Comparison of ENCODE assay signal across 8 mouse cellular contexts in the genomic region with DNA sequence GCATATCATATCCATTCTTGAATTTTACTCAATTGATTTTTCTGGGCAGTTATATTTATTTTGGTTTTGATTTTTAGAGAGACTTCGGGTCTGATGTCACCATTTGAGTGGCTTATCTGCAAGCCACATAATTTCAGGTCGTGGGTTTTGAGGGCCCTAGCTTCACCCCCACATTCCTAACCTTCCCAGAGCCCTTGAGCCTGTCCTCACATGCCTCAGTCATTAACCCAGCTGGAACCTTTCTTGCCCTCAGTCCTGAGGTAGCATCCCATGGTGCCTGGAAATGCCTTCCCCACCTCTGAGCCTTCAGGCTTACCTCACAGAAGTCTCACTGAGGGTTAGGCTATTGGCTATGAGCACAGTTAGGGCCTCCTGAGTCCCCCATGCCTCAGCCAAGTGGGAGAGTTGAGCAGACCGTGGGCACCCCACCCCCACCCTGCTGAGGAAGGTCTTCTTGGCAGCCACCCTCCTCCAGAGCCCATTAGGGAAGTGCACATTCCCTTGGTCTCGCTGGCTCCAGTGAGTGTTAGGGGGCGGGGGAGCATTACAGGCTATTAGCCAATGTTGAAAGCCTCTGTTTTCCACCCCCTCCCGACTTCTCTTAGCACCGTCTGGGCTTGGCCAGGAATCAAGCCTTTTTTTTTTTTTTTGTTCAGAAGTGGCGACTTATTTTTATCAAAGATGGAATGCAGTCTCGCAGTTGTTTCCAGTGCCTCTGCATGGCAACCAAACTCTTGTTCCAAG. TPM values are rescaled to one million over a fixed set of nuclear protein-coding genes. Genes with fewer than 3 reads are reported as not detected.
DNase-seq lines count a peak whose midpoint lies in the region; ATAC-seq and TF ChIP-seq lines count a peak whose summit lies in the region.

No protein-coding gene starts in this region.

- peaks cover 8% of the 10 kb centered on the region for H3K27me3 ChIP-seq in forebrain, embryonic 16.5 days (replicated peaks; ENCODE audit: control insufficient read depth, insufficient read depth, low read length)
- peaks cover 63% of the 10 kb centered on the region for H3K27me3 ChIP-seq in hindbrain, embryonic 14.5 days (ENCODE audit: control insufficient read depth, insufficient read depth, low read length)

- DNase-seq in ovary, adult 18-20 months (ENCODE audit: low spot score), result peak; percentile 53
- no peak for DNase-seq in ovary, postnatal 10 days (ENCODE audit: low spot score)
- DNase-seq in hindbrain, embryonic 14.5 days (ENCODE audit: low spot score), result peak; percentile 69
- peak; percentile 38 to 53 for DNase-seq in left cerebral cortex, adult 2 months (ENCODE audit: extremely low spot score in 1 of 2, low spot score in 2 of 2)
- DNase-seq in ovary, postnatal 36 days (ENCODE audit: low spot score), result peak; percentile 39
- no peak for DNase-seq in cerebellum, adult 9-11 months
- no peak for DNase-seq in natural killer cell, adult 2 months (ENCODE audit: low spot score in 2 of 2)

- H3K4me3 ChIP-seq in forebrain, embryonic 16.5 days (replicated peaks; ENCODE audit: low read length), result no peak overlapping the region
- no peak overlapping the region for H3K4me3 ChIP-seq in hindbrain, embryonic 14.5 days (replicated peaks; ENCODE audit: low read length)
- H3K4me3 ChIP-seq in left cerebral cortex, adult 2 months, result no peak overlapping the region

- no peaks in the 10 kb centered on the region for H3K9me3 ChIP-seq in forebrain, embryonic 16.5 days (ENCODE audit: control insufficient read depth, low read length)
- no peaks in the 10 kb centered on the region for H3K9me3 ChIP-seq in hindbrain, embryonic 14.5 days (ENCODE audit: control insufficient read depth, low read length)

- H3K4me2 ChIP-seq in forebrain, embryonic 16.5 days (ENCODE audit: low read length), result no peak overlapping the region
- no peak overlapping the region for H3K4me2 ChIP-seq in hindbrain, embryonic 14.5 days (replicated peaks)

- ATAC-seq in forebrain, embryonic 16.5 days, result peak; percentile 41
- peak; percentile 41 for ATAC-seq in hindbrain, embryonic 14.5 days (ENCODE audit: low FRiP score)

- no peak overlapping the region for H3K27ac ChIP-seq in forebrain, embryonic 16.5 days (ENCODE audit: low read length)
- H3K27ac ChIP-seq in hindbrain, embryonic 14.5 days, result no peak overlapping the region
- no peak overlapping the region; the same call in 1 of the 2 replicates for H3K27ac ChIP-seq in left cerebral cortex, adult 2 months

- TF ChIP-seq CTCF in left cerebral cortex, adult 2 months (IDR thresholded peaks at IDR 0.05), result no peak

- WGBS in forebrain, embryonic 16.5 days, result 14% methylated on average over 9 of the region's 9 CpGs
- 21% methylated on average over 9 of the region's 9 CpGs for WGBS in hindbrain, embryonic 14.5 days

- intact Hi-C loops in left cerebral cortex, adult 2 months (cut with DNase I), result no loop called here

- no peak overlapping the region for H3K9ac ChIP-seq in forebrain, embryonic 16.5 days (replicated peaks; ENCODE audit: low read depth, low read length)
- no peak overlapping the region for H3K9ac ChIP-seq in hindbrain, embryonic 14.5 days

- H3K4me1 ChIP-seq in forebrain, embryonic 16.5 days (replicated peaks; ENCODE audit: control insufficient read depth, insufficient read depth, low read length), result peaks cover 31% of the 10 kb centered on the region
- peaks cover 13% of the 10 kb centered on the region for H3K4me1 ChIP-seq in hindbrain, embryonic 14.5 days (replicated peaks; ENCODE audit: control insufficient read depth, insufficient read depth, low read length)

- no peaks in the 10 kb centered on the region for H3K36me3 ChIP-seq in forebrain, embryonic 16.5 days (ENCODE audit: control insufficient read depth, insufficient read depth)
- H3K36me3 ChIP-seq in hindbrain, embryonic 14.5 days (replicated peaks; ENCODE audit: control insufficient read depth, insufficient read depth), result no peaks in the 10 kb centered on the region

RNA-seq across cellular contexts. Expression of a gene that starts 5.0 kb away (rescaled TPM):
- polyA plus RNA-seq in forebrain, embryonic 16.5 days (2015; fragmentation: Nextera tagmentation; extraction: Ambion mirVana), result 9.6 and 14.5 TPM in 2 replicates
- 14.0 and 18.0 TPM in 2 replicates for polyA plus RNA-seq in hindbrain, embryonic 14.5 days (2014; fragmentation: Nextera tagmentation; extraction: Ambion mirVana)
- 10 to 100 TPM; 20.2 to 21.8 TPM for total RNA-seq in left cerebral cortex, adult 2 months (2021)

Comparison
In these comparisons a context has a peak if more than half of its experiments do, and no peak if none do; other contexts are left out.
1. DNase-seq: peak in ovary, adult 18-20 months (single experiment), hindbrain, embryonic 14.5 days (single experiment), left cerebral cortex, adult 2 months (2 of 2) and ovary, postnatal 36 days (single experiment); none in ovary, postnatal 10 days (single experiment), cerebellum, adult 9-11 months (single experiment) and natural killer cell, adult 2 months (0 of 2).